Mouse (Mus musculus): ENCODE data around the gene Rundc3a. TPM values are rescaled to one million over a fixed set of nuclear protein-coding genes. Genes with fewer than 3 reads are reported as not detected.

The Rundc3a gene
- total and polyA plus RNA-seq, 3 experiments = 0.16 TPM; not detected in 2

- H3K27me3 ChIP-seq (ENCODE audit: insufficient read depth, low read length) = peaks cover 85% of the 10 kb centered on the region
- TF ChIP-seq TAL1 (conservative IDR thresholded peaks at IDR 0.05; ENCODE audit: low read depth, low read length) (no peak), CTCF (IDR thresholded peaks at IDR 0.05; ENCODE audit: low read depth, low read length) (no peak), POLR2AphosphoS5 (IDR thresholded peaks at IDR 0.05; ENCODE audit: insufficient replicate concordance, low read depth, low read length) (no peak), GATA2 (IDR thresholded peaks at IDR 0.05; ENCODE audit: borderline replicate concordance, low read depth, low read length) (no peak), GATA1 (IDR thresholded peaks at IDR 0.05; ENCODE audit: borderline replicate concordance, low read length) (no peak)
Observed at GRCm38 (mm10) chr11:102394421-102395124, 1.4 kb downstream of the Rundc3a start.

DNA sequence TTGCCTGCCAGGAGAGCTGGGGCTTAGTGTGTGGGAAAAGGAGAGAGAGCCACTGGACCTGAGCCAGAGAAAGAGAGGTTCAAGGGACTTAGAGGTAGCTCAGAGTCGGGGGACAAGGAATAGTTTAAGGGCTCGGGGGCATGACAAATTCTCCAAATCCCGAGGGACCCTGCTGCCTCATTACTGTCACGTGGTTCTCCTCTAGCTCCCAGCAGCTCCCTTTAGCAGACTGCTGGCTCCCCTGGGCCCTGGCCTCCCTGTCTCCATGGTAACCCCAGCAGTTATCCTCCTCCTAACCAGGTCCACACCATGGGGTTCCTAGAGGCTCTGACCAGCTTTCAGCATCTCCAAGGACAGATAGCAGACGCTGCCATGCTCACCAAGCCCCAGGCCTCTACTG is 2.0 kb downstream of the Rundc3a start:
- Histone ChIP-seq H3K36me3 (replicated peaks) (no peaks in the 10 kb centered on the region), H3K27me3 (ENCODE audit: insufficient read depth, low read length) (peaks cover 90% of the 10 kb centered on the region), H3K9me3 (replicated peaks) (no peaks in the 10 kb centered on the region), H3K4me3 (ENCODE audit: low read depth, low read length) (no peak overlapping the region), H3K4me1 (ENCODE audit: insufficient read depth, low read depth, low read length) (peaks cover 16% of the 10 kb centered on the region)
- TF ChIP-seq POLR2AphosphoS5 (IDR thresholded peaks at IDR 0.05; ENCODE audit: insufficient replicate concordance, low read depth, low read length) (no peak), GATA1 (IDR thresholded peaks at IDR 0.05; ENCODE audit: borderline replicate concordance, low read length) (no peak), CTCF (IDR thresholded peaks at IDR 0.05; ENCODE audit: low read depth, low read length) (no peak), TAL1 (conservative IDR thresholded peaks at IDR 0.05; ENCODE audit: low read depth, low read length) (no peak), GATA2 (IDR thresholded peaks at IDR 0.05; ENCODE audit: borderline replicate concordance, low read depth, low read length) (no peak)
- ATAC-seq (ENCODE audit: extremely low read depth, insufficient number of reproducible peaks, low FRiP score, poor library complexity, severe bottlenecking) (no peak), DNase-seq (ENCODE audit: low spot score) (no peak)

More at GRCm38 (mm10) chr11:102394421-102395124, 1.4 kb downstream of the Rundc3a start:
- ATAC-seq (ENCODE audit: extremely low read depth, insufficient number of reproducible peaks, low FRiP score, poor library complexity, severe bottlenecking) (no peak), DNase-seq (ENCODE audit: low spot score) (no peak)
- Histone ChIP-seq H3K4me3 (ENCODE audit: low read depth, low read length) (no peak overlapping the region), H3K4me1 (ENCODE audit: insufficient read depth, low read depth, low read length) (peaks cover 16% of the 10 kb centered on the region), H3K36me3 (replicated peaks) (no peaks in the 10 kb centered on the region), H3K9me3 (replicated peaks) (no peaks in the 10 kb centered on the region)

GRCm38 (mm10) chr11:102396263-102396662 is 3.1 kb downstream of the Rundc3a start:
- DNase-seq (ENCODE audit: low spot score) (no peak), ATAC-seq (ENCODE audit: extremely low read depth, insufficient number of reproducible peaks, low FRiP score, poor library complexity, severe bottlenecking) (no peak)
- Histone ChIP-seq H3K4me1 (ENCODE audit: insufficient read depth, low read depth, low read length) (peaks cover 20% of the 10 kb centered on the region), H3K4me3 (ENCODE audit: low read depth, low read length) (no peak overlapping the region), H3K9me3 (replicated peaks) (no peaks in the 10 kb centered on the region), H3K27me3 (ENCODE audit: insufficient read depth, low read length) (peaks cover 85% of the 10 kb centered on the region), H3K36me3 (replicated peaks) (no peaks in the 10 kb centered on the region)
- TF ChIP-seq GATA1 (IDR thresholded peaks at IDR 0.05; ENCODE audit: borderline replicate concordance, low read length) (no peak), GATA2 (IDR thresholded peaks at IDR 0.05; ENCODE audit: borderline replicate concordance, low read depth, low read length) (no peak), POLR2AphosphoS5 (IDR thresholded peaks at IDR 0.05; ENCODE audit: insufficient replicate concordance, low read depth, low read length) (no peak), CTCF (IDR thresholded peaks at IDR 0.05; ENCODE audit: low read depth, low read length) (no peak), TAL1 (conservative IDR thresholded peaks at IDR 0.05; ENCODE audit: low read depth, low read length) (no peak)

GRCm38 (mm10) chr11:102396671-102397141 is 3.5 kb downstream of the Rundc3a start:
- H3K9me3 ChIP-seq (replicated peaks) = no peaks in the 10 kb centered on the region
- no peak overlapping the region for H3K4me3 ChIP-seq (ENCODE audit: low read depth, low read length)
- ATAC-seq (ENCODE audit: extremely low read depth, insufficient number of reproducible peaks, low FRiP score, poor library complexity, severe bottlenecking) (no peak), DNase-seq (ENCODE audit: low spot score) (no peak)
- peaks cover 83% of the 10 kb centered on the region for H3K27me3 ChIP-seq (ENCODE audit: insufficient read depth, low read length)
- H3K36me3 ChIP-seq (replicated peaks) = peaks cover 3% of the 10 kb centered on the region
- peaks cover 20% of the 10 kb centered on the region for H3K4me1 ChIP-seq (ENCODE audit: insufficient read depth, low read depth, low read length)
- TF ChIP-seq GATA1 (IDR thresholded peaks at IDR 0.05; ENCODE audit: borderline replicate concordance, low read length) (no peak), POLR2AphosphoS5 (IDR thresholded peaks at IDR 0.05; ENCODE audit: insufficient replicate concordance, low read depth, low read length) (no peak), CTCF (IDR thresholded peaks at IDR 0.05; ENCODE audit: low read depth, low read length) (no peak), GATA2 (IDR thresholded peaks at IDR 0.05; ENCODE audit: borderline replicate concordance, low read depth, low read length) (no peak), TAL1 (conservative IDR thresholded peaks at IDR 0.05; ENCODE audit: low read depth, low read length) (no peak)

DNA sequence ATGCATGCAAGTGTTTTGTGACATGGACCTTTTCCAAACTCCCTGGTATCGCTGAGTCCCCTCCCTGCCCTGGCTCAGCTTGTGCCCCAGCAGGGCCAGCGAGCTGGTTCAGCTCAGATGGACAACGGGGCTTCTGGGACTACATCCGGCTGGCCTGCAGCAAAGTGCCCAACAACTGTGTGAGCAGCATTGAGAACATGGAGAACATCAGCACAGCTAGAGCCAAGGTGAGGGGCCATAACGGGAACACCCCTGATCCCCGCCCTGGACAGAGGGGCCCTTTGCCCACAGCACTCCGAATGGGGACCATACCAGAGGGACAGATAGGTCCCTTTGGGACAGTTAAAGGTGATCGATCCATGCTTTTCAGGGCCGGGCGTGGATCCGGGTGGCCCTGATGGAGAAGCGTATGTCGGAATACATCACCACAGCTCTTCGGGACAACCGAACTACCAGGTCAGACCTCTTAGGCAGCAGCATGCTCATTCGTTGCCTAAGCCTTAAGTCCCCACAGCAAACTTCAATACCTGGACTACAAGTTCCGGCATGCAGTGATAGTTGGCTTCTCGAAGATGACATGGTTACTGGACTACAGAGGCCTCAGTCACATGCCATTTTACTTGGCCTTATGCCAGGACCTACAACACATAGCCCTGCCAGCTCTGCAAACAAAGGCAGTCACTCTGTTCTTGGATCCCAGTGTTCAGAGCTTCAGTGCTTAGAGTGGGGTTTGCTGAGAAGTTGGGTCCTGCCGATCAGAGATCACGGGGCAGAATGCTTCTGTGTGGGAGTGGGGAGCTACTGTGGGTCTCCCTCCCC is 5.0 kb downstream of the Rundc3a start:
- ATAC-seq (ENCODE audit: extremely low read depth, insufficient number of reproducible peaks, low FRiP score, poor library complexity, severe bottlenecking) = no peak
- peaks cover 12% of the 10 kb centered on the region for H3K4me1 ChIP-seq (ENCODE audit: insufficient read depth, low read depth, low read length)

GRCm38 (mm10) chr11:102399107-102399506 is 5.9 kb downstream of the Rundc3a start:
- no peak for TF ChIP-seq GATA1 (IDR thresholded peaks at IDR 0.05; ENCODE audit: borderline replicate concordance, low read length)
- no peak for TF ChIP-seq CTCF (IDR thresholded peaks at IDR 0.05; ENCODE audit: low read depth, low read length)
- no peak for TF ChIP-seq GATA2 (IDR thresholded peaks at IDR 0.05; ENCODE audit: borderline replicate concordance, low read depth, low read length)
- TF ChIP-seq TAL1 (conservative IDR thresholded peaks at IDR 0.05; ENCODE audit: low read depth, low read length) = no peak
- TF ChIP-seq POLR2AphosphoS5 (IDR thresholded peaks at IDR 0.05; ENCODE audit: insufficient replicate concordance, low read depth, low read length) = no peak
- Histone ChIP-seq H3K36me3 (replicated peaks) (peaks cover 27% of the 10 kb centered on the region), H3K4me3 (ENCODE audit: low read depth, low read length) (no peak overlapping the region), H3K27me3 (ENCODE audit: insufficient read depth, low read length) (peaks cover 61% of the 10 kb centered on the region), H3K4me1 (ENCODE audit: insufficient read depth, low read depth, low read length) (peaks cover 4% of the 10 kb centered on the region; the same call in 1 of the 2 replicates), H3K9me3 (replicated peaks) (no peaks in the 10 kb centered on the region)
- DNase-seq (ENCODE audit: low spot score) (no peak), ATAC-seq (ENCODE audit: extremely low read depth, insufficient number of reproducible peaks, low FRiP score, poor library complexity, severe bottlenecking) (no peak)

More for the DNA sequence above, 5.0 kb downstream of the Rundc3a start:
- TF ChIP-seq GATA2 (IDR thresholded peaks at IDR 0.05; ENCODE audit: borderline replicate concordance, low read depth, low read length) = no peak
- no peak for TF ChIP-seq POLR2AphosphoS5 (IDR thresholded peaks at IDR 0.05; ENCODE audit: insufficient replicate concordance, low read depth, low read length)
- TF ChIP-seq CTCF (IDR thresholded peaks at IDR 0.05; ENCODE audit: low read depth, low read length) = no peak
- no peak for TF ChIP-seq TAL1 (conservative IDR thresholded peaks at IDR 0.05; ENCODE audit: low read depth, low read length)
- no peak for TF ChIP-seq GATA1 (IDR thresholded peaks at IDR 0.05; ENCODE audit: borderline replicate concordance, low read length)
- Histone ChIP-seq H3K36me3 (replicated peaks) (peaks cover 18% of the 10 kb centered on the region), H3K9me3 (replicated peaks) (no peaks in the 10 kb centered on the region), H3K4me3 (ENCODE audit: low read depth, low read length) (no peak overlapping the region), H3K27me3 (ENCODE audit: insufficient read depth, low read length) (peaks cover 69% of the 10 kb centered on the region)
- no peak for DNase-seq (ENCODE audit: low spot score)
